Mouse (Mus musculus): ENCODE measurements at regions not wholly inside any gene's neighbourhood (a gene's known extent, or its start where the extent isn't known, plus 50 kb on each side); places are given as distances from the start of the nearest gene placed in this dataset.

DNA sequence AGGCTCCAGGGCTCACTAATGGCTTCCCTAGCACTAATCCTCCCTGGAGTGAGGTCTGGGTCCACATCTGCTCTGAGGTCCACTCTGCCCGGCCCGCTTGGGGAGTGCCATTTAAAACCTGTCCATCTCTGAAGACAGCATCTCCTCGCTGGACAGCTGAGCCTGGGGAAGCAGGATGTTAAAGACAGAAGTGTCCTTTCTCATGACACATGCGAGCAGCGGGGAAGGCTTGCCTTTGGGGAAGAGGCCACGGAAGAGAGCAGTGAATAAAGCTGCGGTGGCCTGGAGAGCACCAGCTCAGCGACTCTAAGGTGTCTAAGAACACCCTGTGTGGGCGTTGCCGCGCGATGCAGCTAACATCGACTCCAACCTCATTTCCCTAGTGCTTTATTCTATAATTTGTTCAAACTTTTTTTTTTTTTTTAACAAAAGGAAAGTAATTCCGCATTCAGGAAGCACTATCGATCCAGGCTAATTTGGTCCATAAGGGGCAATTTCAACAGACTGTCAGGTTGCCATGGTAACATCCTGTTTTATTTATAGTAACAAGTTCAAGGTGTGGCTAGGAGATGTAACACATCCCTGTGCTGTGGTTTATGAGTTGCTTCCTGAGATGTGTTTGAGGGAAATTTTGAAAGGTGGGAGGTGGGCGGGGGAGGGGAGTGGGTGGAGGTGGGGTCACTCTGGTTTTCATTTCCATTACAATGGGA lies 120.0 kb downstream of the Cartpt start:
- no peak for DNase-seq

DNA sequence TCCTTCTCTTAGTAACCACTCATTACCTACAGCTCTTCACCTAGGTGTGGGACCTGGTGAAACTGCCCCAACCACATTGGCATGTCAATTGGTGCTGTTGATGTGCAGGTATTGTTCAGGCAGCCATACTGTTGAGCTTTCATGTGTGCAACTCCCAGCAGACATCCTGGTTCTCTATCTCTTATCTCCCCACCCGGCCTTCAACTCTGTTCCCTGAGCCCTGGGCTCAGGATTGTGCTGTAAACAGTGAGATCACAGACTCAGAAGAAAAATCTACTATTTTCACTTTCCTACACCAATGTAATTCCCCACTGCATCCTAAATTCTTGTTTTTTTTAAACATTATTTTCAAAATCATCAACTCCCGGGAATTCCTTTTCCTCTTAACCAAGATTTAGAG lies 122.1 kb downstream of the Cartpt start:
- DNase-seq = no peak

DNA sequence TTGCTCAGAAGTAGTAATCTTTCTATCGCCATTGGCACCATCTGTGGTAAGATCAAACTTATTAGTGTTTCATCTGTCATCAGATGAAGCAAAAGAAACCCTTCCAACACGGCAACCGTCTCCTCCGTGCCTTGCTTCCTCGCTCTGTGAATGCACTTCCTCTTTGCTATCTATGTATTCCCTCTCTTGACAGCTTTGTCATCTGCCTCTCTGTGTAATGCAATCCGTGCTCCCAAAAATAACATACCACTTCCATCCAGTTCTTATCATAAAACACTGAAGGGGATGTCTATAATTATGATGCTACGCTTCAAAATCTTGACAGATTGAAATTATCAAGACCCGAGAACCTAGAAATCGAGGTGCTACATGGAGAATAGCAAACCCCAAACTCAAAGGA lies 123.2 kb downstream of the Cartpt start:
- DNase-seq = no peak

DNA sequence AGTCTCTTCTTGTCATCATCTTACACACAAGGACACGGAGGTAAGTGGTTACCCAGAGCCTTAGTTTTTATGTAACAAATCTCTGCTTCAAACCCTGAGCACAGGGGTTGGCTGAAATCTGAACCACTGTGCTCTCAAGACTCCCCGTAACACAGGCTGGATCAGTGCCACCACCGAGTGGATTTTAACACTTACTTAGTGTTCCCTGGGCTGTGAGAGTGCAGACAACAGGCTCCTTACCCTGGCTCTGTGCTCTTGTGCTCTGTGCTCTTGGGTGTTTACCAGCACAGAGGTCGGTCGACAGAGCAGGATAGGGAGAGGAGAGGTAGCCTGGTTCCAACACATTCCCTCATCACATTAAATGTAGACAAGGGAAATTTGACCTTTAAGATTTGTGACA lies 134.9 kb downstream of the Cartpt start:
- peak; percentile 72 for DNase-seq

DNA sequence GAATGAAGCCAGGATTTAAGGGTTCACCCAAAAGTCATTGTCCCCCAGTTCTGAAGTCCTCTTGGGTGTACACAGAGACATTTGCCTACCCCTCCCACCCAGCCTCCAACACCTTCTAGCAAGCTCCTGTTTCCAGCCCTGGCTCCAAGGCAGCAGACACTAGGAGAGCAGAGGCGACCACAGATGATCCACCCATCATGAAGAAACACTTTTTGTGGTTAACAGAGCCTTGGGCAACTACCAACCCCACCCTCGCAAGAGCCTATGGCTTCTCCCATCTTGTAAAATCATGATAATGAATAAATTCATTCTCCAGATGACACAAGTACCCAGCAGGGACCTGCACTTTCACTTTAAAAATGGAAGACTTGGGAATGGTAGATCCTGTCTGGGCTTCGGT lies 136.1 kb downstream of the Cartpt start:
- DNase-seq = peak; percentile 50

DNA sequence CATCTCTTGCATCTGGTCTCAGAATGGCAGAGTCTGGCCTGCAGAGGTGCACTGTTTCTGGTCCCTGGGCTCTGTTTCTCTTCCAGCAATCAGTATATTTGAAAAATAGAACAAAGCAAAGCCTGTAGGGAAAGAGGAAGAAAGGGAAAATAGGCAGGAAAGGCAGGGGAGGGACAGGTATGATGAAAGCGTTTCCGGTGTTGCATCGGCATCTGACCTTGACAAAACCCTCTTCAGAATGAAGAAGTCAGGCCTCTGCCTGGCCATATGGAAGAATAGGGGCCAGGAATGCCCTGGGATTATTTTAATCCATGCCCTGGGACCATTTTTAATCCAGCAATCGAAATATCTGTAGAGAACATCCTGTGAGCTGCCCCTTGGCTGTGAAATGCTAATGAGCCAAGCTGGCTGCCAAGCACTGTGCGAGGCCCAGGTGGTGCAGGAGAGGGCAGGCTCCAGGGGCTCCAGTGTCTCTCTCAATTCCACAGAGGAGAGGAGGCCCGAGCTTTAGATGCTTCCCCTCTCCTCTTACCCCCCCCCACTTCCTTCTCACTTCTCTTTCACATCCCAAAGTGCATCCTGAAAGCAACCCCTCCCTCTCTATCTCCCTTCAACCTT lies 136.7 kb downstream of the Cartpt start:
- DNase-seq = peak; percentile 18

DNA sequence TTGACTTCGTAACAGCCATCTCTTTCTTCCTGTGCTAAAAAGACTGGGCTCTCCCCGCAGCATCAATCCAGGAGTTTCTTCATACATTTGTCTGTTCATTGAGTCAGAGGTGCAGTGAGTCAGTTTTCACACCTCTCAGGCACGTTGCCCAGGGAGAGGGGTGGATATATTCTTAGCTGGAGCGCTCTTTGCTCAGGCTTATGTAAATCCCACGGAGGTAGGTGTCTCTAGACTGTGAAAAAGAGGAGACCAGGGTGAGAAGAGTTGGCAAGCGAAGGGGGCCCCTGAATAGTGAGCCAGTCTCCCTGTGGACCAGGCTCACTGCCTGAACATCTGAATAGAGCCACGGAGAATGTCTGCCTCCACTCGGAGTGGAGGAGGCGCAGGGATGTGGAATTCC lies 139.0 kb downstream of the Cartpt start:
- no peak for DNase-seq

DNA sequence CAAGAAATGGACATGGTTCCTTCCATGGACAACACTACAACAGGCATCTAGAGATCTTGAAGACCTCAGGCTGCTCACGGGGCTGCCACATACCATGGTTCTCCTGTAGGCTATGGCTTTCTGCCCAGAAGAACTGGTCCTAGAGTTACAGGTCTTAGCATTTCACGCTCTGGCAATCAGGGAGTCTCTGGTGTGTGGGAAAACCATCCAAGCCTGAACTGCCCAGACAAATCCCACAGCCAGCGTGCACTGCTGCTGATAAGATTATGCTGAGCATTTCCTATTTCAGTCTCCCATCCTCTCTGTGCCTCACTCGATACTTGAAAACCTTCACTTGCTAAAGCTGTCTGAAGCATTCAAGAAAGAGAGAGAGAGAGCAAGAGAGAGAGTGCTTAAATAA lies 139.5 kb downstream of the Cartpt start:
- no peak for DNase-seq

DNA sequence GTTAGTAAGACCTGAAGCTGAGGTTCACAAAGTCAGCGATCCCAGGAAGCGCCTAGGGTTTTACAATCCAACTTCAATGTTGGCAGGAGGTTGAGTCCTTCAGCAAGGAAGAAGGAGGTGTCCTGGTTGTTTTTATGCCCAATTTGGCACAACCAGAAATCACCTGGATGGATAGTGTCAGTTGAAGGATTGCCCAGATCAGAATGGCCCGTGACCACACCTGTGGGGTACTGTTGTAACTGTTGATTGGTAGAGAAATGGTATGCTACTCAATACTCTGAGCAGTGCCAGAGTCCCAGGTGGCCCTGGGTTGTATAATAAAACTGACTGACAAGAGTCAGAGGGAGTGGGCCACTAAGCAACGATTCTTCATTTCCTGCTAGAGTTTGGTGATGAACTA lies 140.2 kb downstream of the Cartpt start:
- no peak for DNase-seq

DNA sequence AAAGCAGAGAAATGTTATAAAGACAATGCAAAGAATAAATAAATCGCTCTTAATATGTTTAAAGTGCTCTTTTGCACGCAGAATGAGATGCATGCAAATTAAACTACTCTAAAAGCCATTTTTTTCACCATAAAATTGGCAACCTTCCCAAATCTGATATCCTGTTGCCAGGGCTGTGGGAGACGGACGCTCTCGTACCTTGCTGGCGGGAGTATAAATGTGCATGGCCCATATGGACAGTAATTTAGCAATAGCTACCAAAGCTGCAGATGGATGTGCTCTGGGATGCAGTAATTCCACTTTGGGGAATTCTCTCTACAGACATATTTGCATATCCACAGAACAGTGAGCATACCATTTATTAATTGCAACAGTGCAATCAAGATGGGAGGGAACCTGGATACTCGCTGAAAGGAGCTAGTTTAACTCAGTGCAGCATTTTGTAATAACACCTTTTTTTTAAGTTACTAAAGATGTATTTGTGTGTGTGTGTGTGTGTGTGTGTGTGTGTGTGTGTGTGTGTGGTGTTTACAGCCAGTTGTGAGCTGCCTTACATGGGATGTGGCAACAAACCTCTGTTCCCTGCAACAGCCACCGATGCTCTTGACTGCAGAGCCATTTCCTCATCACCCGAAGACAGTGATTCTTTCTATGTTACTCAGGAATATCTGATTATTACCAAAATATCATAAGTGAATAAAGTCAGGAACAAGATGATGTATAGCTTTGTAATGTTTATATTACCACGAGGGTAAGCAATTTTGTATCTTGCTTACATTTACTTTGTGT lies 141.4 kb downstream of the Cartpt start:
- no peak for DNase-seq

DNA sequence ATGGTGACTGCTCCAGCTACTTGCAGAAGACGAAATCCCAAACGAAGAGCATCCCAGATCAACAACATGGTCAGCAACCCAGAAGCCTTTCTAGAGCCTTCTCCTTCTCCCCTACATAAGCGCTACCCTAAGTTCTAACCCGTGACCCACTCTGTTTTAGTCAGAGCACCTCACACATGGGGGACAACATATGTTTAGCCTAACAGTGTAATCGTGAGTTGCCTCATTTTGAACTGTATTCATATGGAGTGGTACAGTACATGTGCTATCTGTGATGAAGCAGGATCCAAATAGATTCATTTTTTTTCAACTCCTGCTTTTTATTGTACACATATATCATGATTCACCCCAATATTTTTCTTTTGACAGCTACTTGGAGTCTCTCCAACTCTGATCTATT lies 146.2 kb downstream of the Cartpt start:
- DNase-seq = no peak

DNA sequence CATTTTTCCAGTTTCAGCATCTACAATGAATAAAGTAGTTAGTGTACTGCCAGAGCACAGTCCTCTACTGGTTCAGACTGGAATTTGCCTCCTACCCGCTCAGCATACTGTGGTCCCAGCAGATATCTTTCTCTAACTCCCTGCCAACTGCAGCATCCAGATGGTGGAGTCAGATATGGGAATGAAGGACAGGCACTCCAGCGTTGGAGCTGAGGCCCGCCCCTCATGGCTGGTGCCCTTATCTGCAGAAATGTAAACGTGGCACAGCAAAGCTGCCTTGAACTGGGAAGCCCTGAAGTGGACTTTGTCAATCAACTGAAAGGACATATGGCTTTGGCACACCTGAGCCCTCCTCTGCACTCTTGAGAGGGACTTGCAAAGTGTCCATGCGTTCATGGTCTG lies 146.6 kb downstream of the Cartpt start:
- DNase-seq = no peak

DNA sequence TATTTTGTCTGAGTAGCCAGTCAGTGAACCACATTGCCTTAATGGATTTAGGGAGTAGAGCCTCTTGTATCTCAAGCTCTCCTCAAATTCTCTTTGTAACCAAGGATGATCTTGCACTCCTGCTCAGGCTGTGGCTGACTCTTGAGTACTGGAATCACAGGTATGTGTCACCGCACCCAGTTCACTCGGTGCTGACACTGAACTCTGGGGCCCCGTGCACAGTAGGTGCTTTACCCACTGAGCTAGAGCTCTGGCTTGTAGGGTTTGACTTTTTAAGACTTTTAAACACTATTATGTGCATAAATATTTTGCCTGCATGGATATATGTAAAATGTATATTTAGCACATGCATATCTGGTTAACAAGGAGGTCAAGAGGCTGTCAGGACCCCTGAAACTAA lies 147.4 kb downstream of the Cartpt start:
- no peak for DNase-seq

DNA sequence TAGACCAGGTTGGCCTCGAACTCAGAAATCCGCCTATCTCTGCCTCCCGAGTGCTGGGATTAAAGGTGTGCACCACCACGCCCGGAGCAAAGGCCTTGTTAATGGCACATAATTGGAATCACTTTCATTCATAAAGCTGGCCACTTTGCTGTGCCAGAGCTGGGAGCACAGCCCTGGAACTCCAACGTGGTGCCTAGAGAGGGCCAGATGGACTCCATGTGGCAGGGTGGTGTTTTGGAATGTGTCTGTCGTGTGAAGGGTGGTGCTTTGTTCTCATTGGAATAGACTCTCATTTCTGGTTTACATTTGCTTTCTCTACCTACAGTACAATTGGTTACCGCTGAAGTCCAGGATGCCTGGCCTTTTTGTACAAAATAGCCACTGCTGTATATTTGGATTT lies 150.2 kb downstream of the Cartpt start:
- no peak for DNase-seq

DNA sequence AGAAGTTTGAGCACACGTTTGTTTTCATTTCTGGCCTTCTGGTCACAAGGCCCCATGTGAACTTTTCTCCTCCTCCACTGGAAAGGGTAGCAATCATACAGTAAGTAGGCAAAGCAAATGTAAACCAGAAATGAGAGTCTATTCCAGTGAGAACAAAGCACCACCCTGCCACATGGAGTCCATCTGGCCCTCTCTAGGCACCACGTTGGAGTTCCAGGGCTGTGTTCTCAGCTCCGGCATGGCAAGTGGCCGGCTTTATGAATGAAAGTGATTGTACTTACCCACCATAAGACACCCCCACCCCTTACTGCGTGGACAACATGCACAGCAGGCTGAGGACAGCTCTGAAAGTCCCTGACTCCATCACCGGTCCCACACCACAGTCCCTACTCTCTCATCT lies 151.5 kb downstream of the Cartpt start:
- no peak for DNase-seq

DNA sequence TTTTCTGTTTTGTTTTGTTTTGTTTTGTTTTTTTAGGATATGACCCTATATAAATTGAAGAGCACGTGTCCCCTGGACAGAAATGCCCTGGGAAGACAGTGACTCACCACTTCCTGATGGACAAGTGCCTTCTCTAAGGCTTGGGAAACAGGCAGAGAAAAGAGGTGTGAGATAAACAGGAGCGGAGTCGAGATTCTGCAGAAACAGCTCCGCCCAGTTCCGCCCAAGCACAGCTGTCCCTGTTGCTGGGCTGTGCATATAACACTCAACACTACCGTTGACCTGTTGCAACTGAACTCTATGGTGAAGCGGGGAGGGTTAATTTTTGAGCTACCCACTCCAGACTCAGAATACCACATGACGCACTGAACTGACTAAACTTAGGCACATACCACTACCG lies 152.8 kb downstream of the Cartpt start:
- peak; percentile 21 for DNase-seq

DNA sequence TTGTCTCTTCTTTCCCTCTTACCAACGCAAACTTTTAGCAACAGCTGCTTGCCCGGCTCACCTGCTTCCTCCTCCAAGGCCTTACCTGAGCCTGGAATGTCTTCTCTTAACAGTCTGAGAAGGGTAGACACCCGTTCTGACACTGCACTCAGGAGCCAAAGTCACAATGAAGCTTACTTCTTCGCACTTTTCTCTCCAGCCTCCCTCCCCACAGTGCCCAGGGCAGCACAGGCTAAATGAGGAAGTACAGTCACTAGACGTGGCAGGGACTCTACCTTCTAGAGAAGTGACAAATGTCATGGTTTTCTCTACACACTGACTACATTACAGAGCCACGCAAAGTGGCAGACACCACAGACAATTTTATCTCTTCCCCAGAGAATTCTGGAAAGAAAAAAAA lies 155.4 kb downstream of the Cartpt start:
- DNase-seq = peak; percentile 10

DNA sequence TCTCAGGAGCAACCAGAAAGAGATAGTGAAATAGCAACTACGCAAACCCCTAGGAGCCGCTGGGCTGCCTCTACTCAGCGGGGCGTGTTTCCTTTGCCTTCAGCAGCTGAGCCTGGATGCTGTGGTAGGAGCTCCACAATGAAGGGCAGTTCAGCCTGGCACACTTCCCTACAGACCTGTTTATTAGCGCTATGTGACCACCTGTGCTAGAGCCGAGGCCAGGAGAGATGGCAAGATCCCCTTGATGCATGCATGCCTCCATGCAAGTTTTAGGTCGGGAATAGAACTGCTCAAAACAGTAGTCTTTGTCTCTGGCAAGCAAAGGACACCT lies 156.1 kb downstream of the Cartpt start:
- no peak for DNase-seq

DNA sequence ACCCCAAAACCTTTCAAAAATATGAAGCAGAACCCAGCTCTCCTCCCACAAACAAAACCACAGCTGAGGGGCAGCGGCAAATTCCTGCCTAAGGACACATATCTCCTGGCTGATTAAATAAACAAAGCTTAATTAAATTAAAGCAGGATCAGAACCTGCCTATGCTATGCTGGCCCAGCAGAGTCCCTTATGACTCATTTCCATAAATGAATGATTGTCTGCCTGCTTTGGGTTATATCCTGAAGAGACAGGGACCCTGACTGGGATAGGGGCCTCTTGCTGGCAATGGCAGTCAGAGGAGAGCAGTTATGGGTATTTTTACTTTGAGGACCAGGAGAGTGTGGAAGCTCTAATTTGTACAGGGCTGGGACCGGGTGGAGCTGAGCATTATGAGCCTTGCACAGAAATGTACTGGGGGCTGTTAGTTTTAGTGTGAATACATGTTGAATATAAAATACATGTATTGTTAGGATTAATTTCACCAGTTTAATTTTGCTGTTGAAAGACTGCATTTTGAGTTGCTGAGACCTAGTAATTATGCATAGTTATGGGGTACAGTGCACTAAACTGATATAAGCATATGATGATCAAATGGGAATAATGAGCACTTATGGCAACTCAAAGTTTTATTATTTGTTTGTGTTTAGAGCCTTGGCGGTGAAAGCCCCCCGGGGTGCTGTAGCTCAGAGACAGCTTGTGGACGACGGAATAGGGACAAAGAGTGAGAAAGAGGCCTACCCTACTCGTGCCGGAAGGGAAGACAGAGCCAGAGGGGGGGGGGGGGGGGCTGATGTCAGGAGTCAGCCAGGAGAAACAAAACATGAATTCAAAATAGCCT lies 156.7 kb downstream of the Cartpt start:
- no peak for DNase-seq

DNA sequence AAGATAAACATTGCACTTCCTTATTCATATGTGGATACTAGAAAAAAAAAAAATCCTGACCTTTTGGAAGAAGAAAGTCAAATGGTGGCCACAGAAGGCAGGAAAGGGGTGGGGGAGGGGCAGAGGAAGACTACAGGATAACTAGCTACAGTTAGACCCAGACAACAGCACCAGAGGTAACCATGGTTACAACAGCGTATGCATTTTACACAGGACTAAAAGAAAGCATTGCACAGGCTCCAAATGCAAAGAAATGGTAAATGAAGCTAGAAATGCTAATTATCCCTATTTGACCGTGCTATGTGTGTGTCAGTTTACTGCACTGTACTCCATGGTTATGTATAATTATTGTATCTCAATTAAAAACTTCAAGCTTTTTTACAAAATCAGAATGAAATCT lies 158.4 kb downstream of the Cartpt start:
- DNase-seq = no peak

DNA sequence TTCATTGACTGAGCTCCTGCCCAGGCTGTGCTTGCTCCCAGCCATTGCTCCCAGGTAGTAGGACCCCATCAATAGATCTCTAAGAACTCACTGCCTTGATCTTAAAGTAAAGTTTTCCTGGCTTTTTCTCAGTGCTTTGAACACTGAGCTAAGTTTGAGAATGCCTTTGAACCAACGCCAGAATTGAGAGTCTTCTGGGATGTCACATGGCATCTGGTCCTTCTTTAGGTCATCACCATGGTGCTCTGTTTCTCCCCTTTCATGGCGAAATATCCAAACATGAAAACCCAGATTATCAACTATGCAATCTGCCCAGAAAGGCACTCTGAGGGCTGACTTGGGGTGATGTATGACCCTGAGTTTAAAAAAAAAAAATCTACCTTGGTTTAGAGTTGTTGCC lies 158.9 kb downstream of the Cartpt start:
- no peak for DNase-seq

DNA sequence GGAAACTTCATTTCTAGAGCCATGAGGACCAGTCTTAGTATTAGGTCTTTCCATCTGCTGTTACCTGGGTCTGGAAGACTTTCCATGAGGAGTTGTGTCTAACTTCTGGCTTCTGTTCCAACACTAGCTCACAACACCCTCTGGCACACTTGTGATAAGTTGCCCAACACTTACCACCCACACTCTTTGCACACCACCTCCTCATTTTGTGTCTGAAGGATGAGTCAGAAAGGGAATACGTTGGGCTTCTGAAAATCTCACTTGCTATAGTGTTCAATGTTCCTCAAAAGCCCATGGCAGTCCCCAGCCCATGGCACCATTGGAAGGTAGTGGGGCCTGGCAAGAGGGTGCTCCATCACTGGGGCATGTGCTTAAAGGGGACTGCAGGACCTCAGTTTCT lies 161.5 kb downstream of the Cartpt start:
- no peak for DNase-seq

DNA sequence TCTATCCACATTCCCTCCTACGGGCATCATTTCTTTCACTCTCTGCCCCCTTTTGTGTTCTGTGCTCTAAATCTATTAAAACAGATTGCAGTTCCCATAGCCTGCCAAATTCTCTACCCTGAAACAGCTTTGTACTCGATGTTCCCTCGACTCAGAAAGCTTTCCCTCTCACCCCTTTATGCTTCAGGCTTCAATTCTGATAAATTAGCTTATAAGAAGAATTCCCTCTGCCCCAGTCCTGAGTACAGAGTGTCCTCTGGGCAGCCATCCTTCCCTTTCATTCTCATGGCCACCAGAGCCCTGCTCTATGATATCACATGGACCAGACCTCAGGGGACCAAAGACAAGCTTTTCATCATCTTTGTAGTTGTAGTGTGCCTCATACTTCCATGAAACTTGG lies 163.6 kb downstream of the Cartpt start:
- DNase-seq = no peak

DNA sequence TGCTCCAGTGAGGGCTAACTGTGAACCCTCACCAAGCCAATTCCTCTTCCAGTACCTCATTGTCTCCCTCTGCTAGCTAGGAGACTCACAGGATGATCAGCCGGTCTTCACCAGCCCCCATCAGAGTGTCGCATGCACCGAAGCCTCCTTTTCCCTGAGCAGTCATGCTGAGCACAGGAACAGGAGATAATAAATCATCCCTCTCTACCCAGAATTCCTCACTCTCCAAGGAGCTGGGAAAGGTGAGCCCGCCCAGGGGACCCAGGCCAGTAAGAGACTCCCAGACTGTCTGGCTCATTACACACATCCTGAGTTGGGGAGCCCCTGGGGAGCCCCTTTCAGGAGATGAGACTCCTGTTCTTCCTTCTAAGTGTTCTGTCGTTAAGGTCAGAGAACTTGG lies 171.7 kb downstream of the Cartpt start:
- DNase-seq = no peak

Data from lung, postnatal 36 days (tissue).